In genomic region chr7:19542155-19542691, GRCm38 (mm10) we compare ENCODE assay signal across 9 mouse cellular contexts. TPM values are rescaled to one million over a fixed set of nuclear protein-coding genes. Genes with fewer than 3 reads are reported as not detected.
DNase-seq lines count a peak whose midpoint lies in the region; ATAC-seq lines count a peak whose summit lies in the region.
"Had no signal": no experiment of that assay in that cellular context is flagged by ENCODE, and none has a peak within 500 bp of the region (broad histone marks: within the 10 kb centered on the region; RNA-seq: fewer than 3 reads in every experiment).

No protein-coding gene starts in this region.

- H3K9ac ChIP-seq in heart, embryonic 16.5 days (ENCODE audit: low read length) = peak overlapping the region; percentile 18; the same call in 1 of the 2 replicates
- H3K9ac ChIP-seq in hindbrain, embryonic 16.5 days (ENCODE audit: low read depth, low read length) = no peak overlapping the region; the same call in 1 of the 2 replicates
- H3K9ac ChIP-seq in stomach, embryonic 14.5 days (replicated peaks; ENCODE audit: low read depth, low read length) = no peak overlapping the region; the same call in 1 of the 2 replicates
- H3K9ac ChIP-seq: limb, embryonic 12.5 days had no signal

- no peaks in the 10 kb centered on the region for H3K27me3 ChIP-seq in heart, embryonic 16.5 days (ENCODE audit: control insufficient read depth, insufficient read depth, low read length)
- H3K27me3 ChIP-seq in hindbrain, embryonic 16.5 days (replicated peaks; ENCODE audit: control insufficient read depth, insufficient read depth, low read length) = no peaks in the 10 kb centered on the region
- no peaks in the 10 kb centered on the region for H3K27me3 ChIP-seq in stomach, embryonic 14.5 days (ENCODE audit: control insufficient read depth, insufficient read depth, low read length)
- H3K27me3 ChIP-seq: limb, embryonic 12.5 days had no signal

- 57% methylated on average over 8 of the region's 8 CpGs for WGBS in heart, embryonic 16.5 days
- WGBS in hindbrain, embryonic 16.5 days = 55% methylated on average over 8 of the region's 8 CpGs
- 69% methylated on average over 8 of the region's 8 CpGs for WGBS in stomach, embryonic 14.5 days

- peaks cover 45% of the 10 kb centered on the region for H3K4me1 ChIP-seq in heart, embryonic 16.5 days (ENCODE audit: control insufficient read depth, insufficient read depth, low read length)
- H3K4me1 ChIP-seq in hindbrain, embryonic 16.5 days (ENCODE audit: control insufficient read depth, insufficient read depth, low read depth, low read length) = peaks cover 23% of the 10 kb centered on the region
- H3K4me1 ChIP-seq in stomach, embryonic 14.5 days (ENCODE audit: control insufficient read depth, insufficient read depth, low read length) = peaks cover 37% of the 10 kb centered on the region

- ATAC-seq in heart, embryonic 16.5 days (replicated peaks; ENCODE audit: extremely low read depth, insufficient read depth, low FRiP score) = peak; percentile 78
- ATAC-seq in hindbrain, embryonic 16.5 days = peak; percentile 82
- ATAC-seq in stomach, embryonic 14.5 days (ENCODE audit: insufficient number of reproducible peaks, insufficient read depth, low FRiP score, low read depth) = 0 out of 2 replicates have a peak, but pooled peaks have one; percentile 18

- no peak overlapping the region for H3K4me3 ChIP-seq in heart, embryonic 16.5 days (ENCODE audit: low read length)
- H3K4me3 ChIP-seq in hindbrain, embryonic 16.5 days (ENCODE audit: low read length) = no peak overlapping the region
- H3K4me3 ChIP-seq in stomach, embryonic 14.5 days (ENCODE audit: low read depth, low read length) = no peak overlapping the region
- H3K4me3 ChIP-seq: limb, embryonic 12.5 days had no signal

- peak overlapping the region; percentile 63 for H3K27ac ChIP-seq in heart, embryonic 16.5 days (ENCODE audit: low read length)
- peak overlapping the region; percentile 39 for H3K27ac ChIP-seq in hindbrain, embryonic 16.5 days (ENCODE audit: low read depth, low read length)
- H3K27ac ChIP-seq in stomach, embryonic 14.5 days (ENCODE audit: low read length) = no peak overlapping the region
- H3K27ac ChIP-seq: limb, embryonic 12.5 days had no signal

- no peak for DNase-seq in heart, adult 8-10 months (ENCODE audit: low spot score)
- peak; percentile 25 for DNase-seq in thymus, postnatal 4 days
- no peak for DNase-seq in thymus, adult 18-20 months
- DNase-seq in thymus, postnatal 10 days (ENCODE audit: low spot score in 2 of 2) = no peak
- no peak for DNase-seq in B cell, adult 2 months

- H3K36me3 ChIP-seq in heart, embryonic 16.5 days (ENCODE audit: control insufficient read depth, insufficient read depth) = 0 out of 2 replicates have a peak, but pooled peaks cover 3% of the 10 kb centered on the region
- no peaks in the 10 kb centered on the region for H3K36me3 ChIP-seq in hindbrain, embryonic 16.5 days (ENCODE audit: control insufficient read depth, insufficient read depth, low read length)
- no peaks in the 10 kb centered on the region for H3K36me3 ChIP-seq in stomach, embryonic 14.5 days (ENCODE audit: control insufficient read depth, insufficient read depth, low read length)

- no peaks in the 10 kb centered on the region for H3K9me3 ChIP-seq in heart, embryonic 16.5 days (replicated peaks; ENCODE audit: control insufficient read depth, low read length)
- no peaks in the 10 kb centered on the region for H3K9me3 ChIP-seq in hindbrain, embryonic 16.5 days (ENCODE audit: control insufficient read depth, low read length)
- no peaks in the 10 kb centered on the region for H3K9me3 ChIP-seq in stomach, embryonic 14.5 days (ENCODE audit: control insufficient read depth, low read depth, low read length)
- H3K9me3 ChIP-seq: limb, embryonic 12.5 days had no signal

- H3K4me2 ChIP-seq in heart, embryonic 16.5 days (ENCODE audit: low read depth, low read length) = no peak overlapping the region
- H3K4me2 ChIP-seq in hindbrain, embryonic 16.5 days (ENCODE audit: low read length) = no peak overlapping the region
- H3K4me2 ChIP-seq in stomach, embryonic 14.5 days (replicated peaks; ENCODE audit: low read depth, low read length) = no peak overlapping the region
- H3K4me2 ChIP-seq: limb, embryonic 12.5 days had no signal

RNA-seq across cellular contexts. Expression of gene Ppp1r37, which starts 20.7 kb away (rescaled TPM):
- 18.2 and 21.1 TPM in 2 replicates for polyA plus RNA-seq in heart, embryonic 16.5 days (2015; fragmentation: Nextera tagmentation; extraction: Ambion mirVana)
- total RNA-seq in heart, adult 8-10 months (2022) = 10 to 100 TPM; 61.6 to 72.9 (median 63.8) TPM
- polyA plus RNA-seq in hindbrain, embryonic 16.5 days (2015; fragmentation: Nextera tagmentation; extraction: Ambion mirVana) = 37.7 and 38.3 TPM in 2 replicates
- polyA plus RNA-seq in stomach, embryonic 14.5 days (2014; fragmentation: Nextera tagmentation; extraction: Ambion mirVana) = 6.3 and 7.1 TPM in 2 replicates

RNA-seq across cellular contexts. Expression of gene Nkpd1, which starts 24.6 kb away (rescaled TPM):
- polyA plus RNA-seq in heart, embryonic 16.5 days (2015; fragmentation: Nextera tagmentation; extraction: Ambion mirVana) = 0.14 TPM in 1 of 2 replicates, not detected in the other
- total RNA-seq in heart, adult 8-10 months (2022) = not detected
- 0.99 and 2.3 TPM in 2 replicates for polyA plus RNA-seq in hindbrain, embryonic 16.5 days (2015; fragmentation: Nextera tagmentation; extraction: Ambion mirVana)
- polyA plus RNA-seq in stomach, embryonic 14.5 days (2014; fragmentation: Nextera tagmentation; extraction: Ambion mirVana) = not detected in 2 replicates

RNA-seq across cellular contexts. Expression of gene Trappc6a, which starts 34.0 kb away (rescaled TPM):
- 73.2 and 83.4 TPM in 2 replicates for polyA plus RNA-seq in heart, embryonic 16.5 days (2015; fragmentation: Nextera tagmentation; extraction: Ambion mirVana)
- 10 to 100 TPM; 36.3 to 44.7 (median 37.2) TPM for total RNA-seq in heart, adult 8-10 months (2022)
- 36.3 and 37.1 TPM in 2 replicates for polyA plus RNA-seq in hindbrain, embryonic 16.5 days (2015; fragmentation: Nextera tagmentation; extraction: Ambion mirVana)
- polyA plus RNA-seq in stomach, embryonic 14.5 days (2014; fragmentation: Nextera tagmentation; extraction: Ambion mirVana) = 83.4 and 89.0 TPM in 2 replicates

RNA-seq across cellular contexts. Expression of gene Bloc1s3, which starts 34.1 kb away (rescaled TPM):
- polyA plus RNA-seq in heart, embryonic 16.5 days (2015; fragmentation: Nextera tagmentation; extraction: Ambion mirVana) = 1.6 and 1.7 TPM in 2 replicates
- total RNA-seq in heart, adult 8-10 months (2022) = 1 to 10 TPM; 2.2 to 3.1 (median 3.0) TPM
- 3.5 and 4.2 TPM in 2 replicates for polyA plus RNA-seq in hindbrain, embryonic 16.5 days (2015; fragmentation: Nextera tagmentation; extraction: Ambion mirVana)
- 0.74 and 1.3 TPM in 2 replicates for polyA plus RNA-seq in stomach, embryonic 14.5 days (2014; fragmentation: Nextera tagmentation; extraction: Ambion mirVana)

RNA-seq across cellular contexts. Expression of gene Zfp296, which starts 34.9 kb away (rescaled TPM):
- 0.24 and 0.66 TPM in 2 replicates for polyA plus RNA-seq in heart, embryonic 16.5 days (2015; fragmentation: Nextera tagmentation; extraction: Ambion mirVana)
- under 1 TPM; 0.25 to 0.84 (median 0.34) TPM for total RNA-seq in heart, adult 8-10 months (2022)
- polyA plus RNA-seq in hindbrain, embryonic 16.5 days (2015; fragmentation: Nextera tagmentation; extraction: Ambion mirVana) = 0.20 and 0.46 TPM in 2 replicates
- polyA plus RNA-seq in stomach, embryonic 14.5 days (2014; fragmentation: Nextera tagmentation; extraction: Ambion mirVana) = 1.2 and 2.1 TPM in 2 replicates

Comparison
In these comparisons a context has a peak if more than half of its experiments do, and no peak if none do; other contexts are left out.
1. ATAC-seq: peak in every context shown above with its lines; median percentile 82 in hindbrain, embryonic 16.5 days; 78 in heart, embryonic 16.5 days; 18 in stomach, embryonic 14.5 days.